Mouse (Mus musculus) adipose tissue, adult 10 weeks (tissue): ENCODE data around the gene Copg1. TPM values are rescaled to one million over a fixed set of nuclear protein-coding genes. Genes with fewer than 3 reads are reported as not detected.

Experiments used
- polyA plus RNA-seq: library from polyadenylated mRNA; stranded (reverse); fragments of 350-450 nt; fragmentation: Illumina TruSeq; extraction: RNeasy Lipid Tissue Mini Kit (QIAGEN cat#74804); gene quantifications from one replicate; pipeline ENCODE4 v1.2.3, GENCODE M21; 2014; ENCODE audit warnings: low read depth, low replicate concordance

Copg1 gene
- polyA plus RNA-seq, result 95.9 TPM

DNA sequence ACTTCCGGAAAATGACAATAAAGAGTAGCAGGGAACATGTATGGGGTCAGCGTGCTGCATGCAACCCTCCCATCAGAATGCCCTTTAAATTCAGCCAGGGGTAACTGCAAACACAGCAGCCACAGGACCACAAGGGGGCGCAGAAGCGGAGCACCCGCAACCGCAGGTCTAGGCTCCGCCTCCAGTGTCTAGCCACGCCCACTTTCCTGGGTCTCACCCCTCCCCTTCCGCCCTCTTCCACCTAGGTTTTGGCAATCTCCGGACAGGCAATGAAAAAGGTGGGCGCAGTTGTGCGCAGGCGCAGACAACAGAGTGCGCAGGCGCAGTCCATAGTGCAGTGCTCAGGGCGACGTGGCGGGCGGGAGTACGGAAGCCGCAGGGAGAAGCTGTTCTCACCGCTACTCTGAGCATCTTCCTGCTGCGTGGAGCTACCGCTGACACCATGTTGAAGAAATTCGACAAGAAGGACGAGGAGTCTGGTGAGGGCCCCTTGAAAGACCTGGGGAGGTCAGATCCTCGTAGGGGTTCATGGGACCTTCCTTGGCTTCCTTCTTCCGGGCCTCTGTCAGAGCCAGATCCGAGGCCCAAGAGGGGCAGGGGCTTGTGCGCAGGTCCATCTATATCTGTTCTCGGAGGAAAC is at the start of gene Copg1:
Copg1 (plus strand) TSS at position 221 of the 640 bp plus-strand sequence.

DNA sequence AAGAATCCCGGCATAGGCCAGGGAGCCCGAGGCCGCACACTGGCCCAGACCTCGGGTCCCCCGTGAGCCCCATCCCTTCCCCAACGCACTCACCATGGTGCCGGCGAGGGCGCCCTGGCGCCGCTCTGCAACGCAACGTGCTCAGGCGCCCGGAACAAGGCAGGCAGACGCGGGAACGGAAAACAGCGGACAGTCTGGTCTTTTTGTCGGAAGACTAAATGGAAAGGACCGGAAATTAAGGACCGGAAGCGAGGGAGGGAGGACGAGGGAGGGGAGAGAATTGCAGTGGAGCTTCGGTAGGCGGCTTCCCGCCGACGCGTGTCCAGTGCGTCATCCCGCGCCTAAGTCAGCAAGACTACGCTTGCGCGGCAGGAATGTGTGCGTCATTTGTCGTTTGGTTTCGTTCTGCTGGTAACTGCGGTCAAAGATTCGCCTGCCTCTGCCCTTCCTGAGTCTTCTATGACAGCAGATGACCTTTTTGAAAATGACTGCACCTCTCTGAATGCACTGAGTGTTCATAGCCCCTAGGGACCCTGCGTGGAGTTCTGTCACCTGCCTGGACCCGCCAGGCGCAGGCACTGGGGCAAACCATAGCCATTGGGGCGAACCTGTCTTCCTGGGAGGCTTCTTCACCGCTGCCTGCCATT is 48.9 kb upstream of the Copg1 start, which contains the start of gene Isy1:
Isy1 (minus strand) TSS at position 248 of the 647 bp plus-strand sequence.

DNA sequence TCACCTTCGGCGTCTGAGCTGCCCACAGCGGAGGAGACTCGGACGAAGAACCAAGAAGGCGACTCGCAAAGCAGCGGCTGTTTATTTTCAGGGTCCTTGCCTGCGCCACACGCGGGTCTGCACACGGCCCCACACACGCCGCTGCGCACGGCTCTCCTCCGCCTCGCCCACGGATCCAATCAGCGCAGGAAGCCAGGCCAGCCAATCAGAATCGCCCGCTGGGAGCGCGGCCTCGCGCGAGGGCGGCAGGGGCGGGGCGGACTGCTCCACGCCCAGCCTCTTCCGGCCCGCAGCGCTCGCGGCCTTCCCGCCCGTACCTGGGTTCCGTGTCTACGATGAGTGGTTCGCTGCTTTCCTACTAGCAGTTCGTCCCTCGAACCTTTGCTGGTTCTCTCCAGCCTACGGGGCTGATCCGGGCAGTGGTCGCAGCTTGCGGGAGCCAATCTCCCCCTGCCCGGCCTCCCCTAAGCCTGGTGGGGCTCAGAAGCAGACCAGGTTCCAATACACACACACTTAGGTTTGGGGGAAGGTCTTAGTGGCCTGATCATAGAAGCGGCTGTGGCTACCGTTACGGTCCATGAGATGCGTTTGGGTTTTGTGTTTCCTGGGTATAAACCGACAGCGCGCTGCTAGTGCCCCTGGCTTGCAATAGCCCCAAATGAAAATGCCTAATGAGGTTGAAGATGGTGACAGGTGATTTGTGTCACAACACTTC is 36.6 kb upstream of the Copg1 start, which contains the start of gene Cnbp:
Cnbp (minus strand) TSS at position 207 of the 715 bp plus-strand sequence.

DNA sequence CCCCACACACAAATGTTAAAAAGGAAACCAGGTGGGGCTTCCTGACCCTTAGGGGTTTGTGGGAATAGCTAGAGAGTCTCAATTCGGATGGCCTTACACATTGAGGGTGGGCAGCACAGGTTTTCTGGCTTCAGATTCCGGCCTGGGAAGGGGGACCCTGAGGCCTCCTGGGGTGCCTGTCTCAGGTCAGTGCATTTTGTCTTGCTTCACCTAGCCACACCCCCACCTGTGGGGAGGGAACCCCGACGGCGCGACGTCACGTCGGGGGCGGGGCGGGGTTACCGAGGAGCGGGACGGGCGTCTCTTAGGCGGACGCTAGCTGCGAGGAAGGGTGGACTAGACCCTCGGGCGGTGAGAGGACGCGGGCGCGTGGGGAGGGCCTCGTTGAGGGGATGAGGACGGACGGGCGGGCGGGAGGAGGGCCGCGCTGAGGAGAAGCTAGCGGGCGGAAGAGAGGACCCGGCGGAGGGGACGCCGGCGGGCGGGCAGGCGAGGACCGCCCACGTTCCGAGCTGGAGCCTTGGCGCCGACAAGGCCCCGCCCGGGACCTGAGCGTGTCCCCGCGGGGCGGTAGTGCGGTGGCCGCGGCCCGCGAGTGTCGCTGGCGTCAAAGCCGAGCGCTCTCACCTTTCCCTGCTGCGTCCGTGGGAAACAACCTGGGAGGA is 26.2 kb downstream of the Copg1 start, which contains the start of gene Hmces:
Hmces (plus strand) TSS at position 275 of the 665 bp plus-strand sequence.

Other genes starting within 250 kb of the Copg1 start
- 7.8 TPM for gene Aplf, start 215.6 kb upstream of the Copg1 start, polyA plus RNA-seq
- gene Efcc1, start 156.9 kb upstream of the Copg1 start, polyA plus RNA-seq, result 4.5 TPM
- gene Gp9, start 109.7 kb upstream of the Copg1 start, polyA plus RNA-seq, result 1.5 TPM
- 31.3 TPM for gene Rab43, start 75.7 kb upstream of the Copg1 start, polyA plus RNA-seq
- gene Gm45140, start 52.0 kb upstream of the Copg1 start, polyA plus RNA-seq, result not detected
- 25.6 TPM for gene Isy1, start 49.0 kb upstream of the Copg1 start, polyA plus RNA-seq
- 298 TPM for gene Cnbp, start 36.7 kb upstream of the Copg1 start, polyA plus RNA-seq
- gene Hmces, start 26.1 kb downstream of the Copg1 start, polyA plus RNA-seq, result 29.7 TPM
- 7.9 TPM for gene H1fx, start 93.8 kb downstream of the Copg1 start, polyA plus RNA-seq
- gene Rab7, start 157.5 kb downstream of the Copg1 start, polyA plus RNA-seq, result 258 TPM
- gene Rpn1, start 196.7 kb downstream of the Copg1 start, polyA plus RNA-seq, result 210 TPM